Mouse (Mus musculus): ENCODE results near the gene Lgi4.

Gene Lgi4

GRCm38 (mm10) chr7:31051321-31052021 is 7.7 kb upstream of the Lgi4 start, which contains the start of gene Fxyd7:
Gene Fxyd7 (minus strand): TSS chr7:31051467.
- DNase-seq (ENCODE audit: low spot score in 2 of 2) = peak in 1 of 2 experiments; percentile 46

- no peak for DNase-seq (ENCODE audit: low spot score in 2 of 2)
Measured at GRCm38 (mm10) chr7:31052251-31052635, 6.9 kb upstream of the Lgi4 start.

GRCm38 (mm10) chr7:31052636-31053434 is 6.3 kb upstream of the Lgi4 start:
- no peak for DNase-seq (ENCODE audit: low spot score in 2 of 2)

- DNase-seq (ENCODE audit: low spot score in 2 of 2) = no peak
Measured at GRCm38 (mm10) chr7:31053882-31054447, 5.2 kb upstream of the Lgi4 start.

- no peak for DNase-seq (ENCODE audit: low spot score in 2 of 2)
Measured at GRCm38 (mm10) chr7:31054661-31055320, 4.4 kb upstream of the Lgi4 start.

- no peak for DNase-seq (ENCODE audit: low spot score in 2 of 2)
Measured at GRCm38 (mm10) chr7:31055354-31055824, 3.8 kb upstream of the Lgi4 start.

GRCm38 (mm10) chr7:31055883-31056282 is 3.3 kb upstream of the Lgi4 start:
- no peak for DNase-seq (ENCODE audit: low spot score in 2 of 2)

- no peak for DNase-seq (ENCODE audit: low spot score in 2 of 2)
Measured at GRCm38 (mm10) chr7:31056448-31056847, 2.7 kb upstream of the Lgi4 start.

- no peak for DNase-seq (ENCODE audit: low spot score in 2 of 2)
Measured at GRCm38 (mm10) chr7:31057071-31057470, 2.1 kb upstream of the Lgi4 start, which contains the start of gene Fxyd1. Gene Fxyd1 (minus strand): TSS chr7:31057199.

- DNase-seq (ENCODE audit: low spot score in 2 of 2) = no peak
Measured at GRCm38 (mm10) chr7:31057730-31058129, 1.4 kb upstream of the Lgi4 start.

GRCm38 (mm10) chr7:31058211-31058610 is 931 bp upstream of the Lgi4 start:
- no peak for DNase-seq (ENCODE audit: low spot score in 2 of 2)

- no peak for DNase-seq (ENCODE audit: low spot score in 2 of 2)
Measured at GRCm38 (mm10) chr7:31059919-31060620, 928 bp downstream of the Lgi4 start.

- no peak for DNase-seq (ENCODE audit: low spot score in 2 of 2)
Measured at GRCm38 (mm10) chr7:31060621-31061010, 1.5 kb downstream of the Lgi4 start.

GRCm38 (mm10) chr7:31063074-31063560 is 4.0 kb downstream of the Lgi4 start:
- DNase-seq (ENCODE audit: low spot score in 2 of 2) = no peak

- DNase-seq (ENCODE audit: low spot score in 2 of 2) = no peak
Measured at GRCm38 (mm10) chr7:31067836-31068235, 8.7 kb downstream of the Lgi4 start.

- no peak for DNase-seq (ENCODE audit: low spot score in 2 of 2)
Measured at GRCm38 (mm10) chr7:31069491-31069890, 10.3 kb downstream of the Lgi4 start.

- DNase-seq (ENCODE audit: low spot score in 2 of 2) = no peak
Measured at GRCm38 (mm10) chr7:31070324-31070723, 11.2 kb downstream of the Lgi4 start.

- no peak for DNase-seq (ENCODE audit: low spot score in 2 of 2)
Measured at GRCm38 (mm10) chr7:31072326-31072725, 13.2 kb downstream of the Lgi4 start.

GRCm38 (mm10) chr7:31073546-31073945 is 14.4 kb downstream of the Lgi4 start:
- DNase-seq (ENCODE audit: low spot score in 2 of 2) = no peak

- DNase-seq (ENCODE audit: low spot score in 2 of 2) = no peak
Measured at GRCm38 (mm10) chr7:31074061-31074712, 15.0 kb downstream of the Lgi4 start.

GRCm38 (mm10) chr7:31074713-31075069 is 15.5 kb downstream of the Lgi4 start:
- DNase-seq (ENCODE audit: low spot score in 2 of 2) = no peak

All from thymus, postnatal 10 days (tissue).